8 mouse cellular contexts compared by ENCODE assay signal in the genomic region with DNA sequence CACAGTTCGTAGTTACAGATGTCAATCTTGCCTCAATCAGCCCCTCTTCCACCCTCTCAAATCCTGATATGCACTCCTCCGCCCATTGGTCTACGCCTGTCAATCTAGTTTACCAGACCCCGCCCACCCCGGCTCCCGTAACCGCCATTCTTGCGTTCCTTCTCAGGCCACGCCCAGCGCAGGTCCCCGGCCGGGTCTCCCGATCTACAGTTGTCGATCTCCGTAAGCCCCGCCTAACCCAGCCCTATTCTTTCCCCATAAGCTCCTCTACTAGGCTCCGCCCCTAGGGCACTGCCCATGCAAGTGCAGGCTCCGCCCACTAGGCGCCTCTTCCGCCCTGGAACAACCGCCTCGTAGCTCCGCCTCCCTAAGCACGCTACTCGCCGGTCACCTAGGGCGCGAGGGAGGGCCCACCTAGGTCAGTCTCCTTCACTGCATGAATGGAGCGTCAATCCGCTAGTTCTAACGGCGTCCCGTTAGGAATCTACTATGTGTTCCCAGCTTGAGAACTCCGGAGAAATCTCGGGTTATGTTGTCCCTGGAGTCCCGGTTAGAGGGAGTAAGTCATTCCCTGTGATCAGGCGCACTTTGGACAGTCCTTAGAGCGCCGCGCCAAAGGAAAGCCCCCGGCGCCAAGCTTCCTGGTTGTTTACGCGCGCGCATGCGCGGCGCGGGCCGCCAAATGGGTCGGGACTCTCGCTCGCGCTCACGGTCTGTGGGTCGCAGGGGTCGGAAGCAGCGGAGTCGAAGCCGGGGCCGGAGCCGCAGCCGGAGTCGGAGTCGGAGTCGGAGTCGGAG. TPM values are rescaled to one million over a fixed set of nuclear protein-coding genes. Genes with fewer than 3 reads are reported as not detected.
DNase-seq lines count a peak whose midpoint lies in the region; ATAC-seq lines count a peak whose summit lies in the region.

TSS of gene Cactin (plus strand) at position 554 of the 798 bp plus-strand sequence.

- peak; percentile 94 for ATAC-seq in hindbrain, embryonic 12.5 days (ENCODE audit: low FRiP score)

- peak within 1 kb of the TSS; percentile 95 for H3K4me3 ChIP-seq in hindbrain, embryonic 12.5 days

- H3K4me2 ChIP-seq in hindbrain, embryonic 12.5 days (replicated peaks), result peak within 1 kb of the TSS; percentile 85

- H3K27me3 ChIP-seq in hindbrain, embryonic 12.5 days, result no peaks in the 10 kb centered on the region

- peak within 1 kb of the TSS; percentile 91 for H3K9ac ChIP-seq in hindbrain, embryonic 12.5 days

- H3K36me3 ChIP-seq in hindbrain, embryonic 12.5 days, result peaks cover 60% of the 10 kb centered on the region

- H3K9me3 ChIP-seq in hindbrain, embryonic 12.5 days (replicated peaks), result no peaks in the 10 kb centered on the region

- H3K4me1 ChIP-seq in hindbrain, embryonic 12.5 days, result peaks cover 39% of the 10 kb centered on the region

- DNase-seq in NIH3T3 (ENCODE audit: low read depth), result peak; percentile 100
- peak; percentile 100 for DNase-seq in cerebellum, postnatal 10 days
- DNase-seq in frontal cortex, postnatal 10 days (ENCODE audit: low spot score in 2 of 2), result peak; percentile 99 to 100
- DNase-seq in layer of hippocampus, postnatal 14 days (ENCODE audit: low spot score in 2 of 2), result peak; percentile 99 to 100
- peak; percentile 100 for DNase-seq in lung, postnatal 14 days
- DNase-seq in retina, adult 2 months (ENCODE audit: low read depth, low spot score), result peak; percentile 100
- DNase-seq in thymus, postnatal 36 days, result peak; percentile 99 to 100

- WGBS in hindbrain, embryonic 12.5 days, result 1% methylated on average over 67 of the region's 68 CpGs

- H3K27ac ChIP-seq in hindbrain, embryonic 12.5 days, result peak within 1 kb of the TSS; percentile 92

RNA-seq across cellular contexts. Expression of gene Cactin, which starts in this region (rescaled TPM):
- 53.3 and 54.5 TPM in 2 replicates for polyA plus RNA-seq in hindbrain, embryonic 12.5 days (2016; fragmentation: Nextera tagmentation; extraction: Ambion mirVana)
- total RNA-seq in layer of hippocampus, postnatal 14 days (2021), result 10 to 100 TPM; 22.4 to 25.8 TPM

Comparison
In these comparisons a context has a peak if more than half of its experiments do, and no peak if none do; other contexts are left out.
1. Peak in every context shown above with its lines: DNase-seq, ATAC-seq, H3K4me3 ChIP-seq and H3K27ac ChIP-seq.